Mouse (Mus musculus): Measurements from ENCODE around the gene Gsg1. TPM values are rescaled to one million over a fixed set of nuclear protein-coding genes. Genes with fewer than 3 reads are reported as not detected.

Gene Gsg1
- total RNA-seq, 2 experiments from 2014 or later: not detected

- no peak for DNase-seq (ENCODE audit: extremely low spot score in 1 of 2, low spot score in 2 of 2)
Observed at GRCm38 (mm10) chr6:135264136-135264535, 10.0 kb upstream of the Gsg1 start.

GRCm38 (mm10) chr6:135262565-135262964 lies 8.4 kb upstream of the Gsg1 start:
- DNase-seq (ENCODE audit: extremely low spot score in 1 of 2, low spot score in 2 of 2): no peak
- intact Hi-C loops (cut with DNase I): no loop called here

More at GRCm38 (mm10) chr6:135264136-135264535, 10.0 kb upstream of the Gsg1 start:
- intact Hi-C loops (cut with DNase I): no loop called here

- DNase-seq (ENCODE audit: extremely low spot score in 1 of 2, low spot score in 2 of 2): no peak
- intact Hi-C loops (cut with DNase I): no loop called here
Observed at GRCm38 (mm10) chr6:135261124-135261523, 7.0 kb upstream of the Gsg1 start.

GRCm38 (mm10) chr6:135260435-135260834 lies 6.3 kb upstream of the Gsg1 start:
- intact Hi-C loops (cut with DNase I): no loop called here
- no peak for DNase-seq (ENCODE audit: extremely low spot score in 1 of 2, low spot score in 2 of 2)

GRCm38 (mm10) chr6:135252728-135253077 lies 1.4 kb downstream of the Gsg1 start:
- peak; percentile 74 to 92 for DNase-seq (ENCODE audit: extremely low spot score in 1 of 2, low spot score in 2 of 2)
- intact Hi-C loops (cut with DNase I): no loop called here

- DNase-seq (ENCODE audit: extremely low spot score in 1 of 2, low spot score in 2 of 2): no peak
- intact Hi-C loops (cut with DNase I): loop anchor here (2.0 kb wide), 1 partner anchor 125 kb away; no protein-coding TSS in a partner anchor
Observed at GRCm38 (mm10) chr6:135251849-135252727, 2.1 kb downstream of the Gsg1 start.

- intact Hi-C loops (cut with DNase I): loop anchor here (2.0 kb wide), 1 partner anchor 126 kb away; no protein-coding TSS in a partner anchor
Observed at GRCm38 (mm10) chr6:135250926-135251699, 3.0 kb downstream of the Gsg1 start.

GRCm38 (mm10) chr6:135249846-135250531 lies 4.2 kb downstream of the Gsg1 start:
- intact Hi-C loops (cut with DNase I): loop anchor here (2.0 to 10.0 kb wide), 2 partner anchors 127 to 165 kb away; no protein-coding TSS in a partner anchor
- DNase-seq (ENCODE audit: extremely low spot score in 1 of 2, low spot score in 2 of 2): peak; percentile 66 to 75

More at GRCm38 (mm10) chr6:135250926-135251699, 3.0 kb downstream of the Gsg1 start:
- no peak for DNase-seq (ENCODE audit: extremely low spot score in 1 of 2, low spot score in 2 of 2)

- intact Hi-C loops (cut with DNase I): loop anchor here (10.0 kb wide), 1 partner anchor 163 kb away; no protein-coding TSS in a partner anchor
- no peak for DNase-seq (ENCODE audit: extremely low spot score in 1 of 2, low spot score in 2 of 2)
Observed at GRCm38 (mm10) chr6:135247861-135248260, 6.3 kb downstream of the Gsg1 start.

GRCm38 (mm10) chr6:135245586-135245985 lies 8.6 kb downstream of the Gsg1 start:
- DNase-seq (ENCODE audit: extremely low spot score in 1 of 2, low spot score in 2 of 2): no peak
- intact Hi-C loops (cut with DNase I): loop anchor here (10.0 kb wide), 1 partner anchor 161 kb away; no protein-coding TSS in a partner anchor

- no peak for DNase-seq (ENCODE audit: extremely low spot score in 1 of 2, low spot score in 2 of 2)
- intact Hi-C loops (cut with DNase I): loop anchor here (10.0 kb wide), 1 partner anchor 156 kb away; no protein-coding TSS in a partner anchor
Observed at GRCm38 (mm10) chr6:135240361-135240760, 13.8 kb downstream of the Gsg1 start.

- intact Hi-C loops (cut with DNase I): loop anchor here (5.0 kb wide), 1 partner anchor 81 kb away; no protein-coding TSS in a partner anchor
- DNase-seq (ENCODE audit: extremely low spot score in 1 of 2, low spot score in 2 of 2): no peak
Observed at GRCm38 (mm10) chr6:135238211-135238610, 15.9 kb downstream of the Gsg1 start.

GRCm38 (mm10) chr6:135237326-135237725 lies 16.8 kb downstream of the Gsg1 start:
- intact Hi-C loops (cut with DNase I): loop anchor here (5.0 kb wide), 1 partner anchor 80 kb away; no protein-coding TSS in a partner anchor
- DNase-seq (ENCODE audit: extremely low spot score in 1 of 2, low spot score in 2 of 2): no peak

GRCm38 (mm10) chr6:135236576-135236975 lies 17.6 kb downstream of the Gsg1 start:
- DNase-seq (ENCODE audit: extremely low spot score in 1 of 2, low spot score in 2 of 2): no peak
- intact Hi-C loops (cut with DNase I): loop anchor here (5.0 kb wide), 1 partner anchor 79 kb away; no protein-coding TSS in a partner anchor

- no peak for DNase-seq (ENCODE audit: extremely low spot score in 1 of 2, low spot score in 2 of 2)
- intact Hi-C loops (cut with DNase I): loop anchor here (5.0 kb wide), 1 partner anchor 78 kb away; no protein-coding TSS in a partner anchor
Observed at GRCm38 (mm10) chr6:135235742-135236141, 18.4 kb downstream of the Gsg1 start.

GRCm38 (mm10) chr6:135232443-135233182 lies 21.5 kb downstream of the Gsg1 start:
- peak in 1 of 2 experiments; percentile 46 for DNase-seq (ENCODE audit: extremely low spot score in 1 of 2, low spot score in 2 of 2)
- intact Hi-C loops (cut with DNase I): no loop called here

- no peak for DNase-seq (ENCODE audit: extremely low spot score in 1 of 2, low spot score in 2 of 2)
- intact Hi-C loops (cut with DNase I): no loop called here
Observed at GRCm38 (mm10) chr6:135230586-135230985, 23.6 kb downstream of the Gsg1 start.

GRCm38 (mm10) chr6:135228465-135228941 lies 25.6 kb downstream of the Gsg1 start:
- intact Hi-C loops (cut with DNase I): no loop called here
- no peak for DNase-seq (ENCODE audit: extremely low spot score in 1 of 2, low spot score in 2 of 2)

Measured in left cerebral cortex, postnatal 10 days (tissue).